Mouse (Mus musculus) adrenal gland, adult 2 months (tissue): ENCODE data around the gene Rprm. TPM values are rescaled to one million over a fixed set of nuclear protein-coding genes. Genes with fewer than 3 reads are reported as not detected.
A peak's percentile ranks its signal among the peaks of the same experiment; 100 is the strongest.

Experiments used
- DNase-seq: peaks from one replicate; pipeline ENCODE4 v3.0.0; 2021
- long read RNA-seq: library from polyadenylated mRNA; stranded (forward); transcript quantifications from one replicate; pipeline ENCODE4 v2.0.0, GENCODE M21; 2021
- polyA plus RNA-seq: library from polyadenylated mRNA; depleted of rRNA; stranded (reverse); fragments of >200 nt; gene quantifications from 2 replicates; pipeline ENCODE4 v1.2.3, GENCODE M21; 2012; rRNA removed
- total RNA-seq, 2 experiments: library from RNA; stranded (reverse); gene quantifications; 2 replicates each; pipeline ENCODE4 v1.2.3; 2021

Gene Rprm
- total RNA-seq (under 1 TPM in 1 of 2 experiments, not detected in 1; 0.38 TPM), polyA plus RNA-seq (1.4 TPM in 2 replicates)
- long read RNA-seq: 0 reads

GRCm38 (mm10) chr2:54085430-54086087 is at the start of gene Rprm:
TSS of gene Rprm (minus strand) at chr2:54085552.
- DNase-seq: peak; percentile 89

- no peak for DNase-seq
These were observed 34.0 kb upstream of the Rprm start for GRCm38 (mm10) chr2:54119305-54119704.

- DNase-seq: peak; percentile 1
These were observed 33.5 kb upstream of the Rprm start for GRCm38 (mm10) chr2:54118881-54119280.

GRCm38 (mm10) chr2:54111294-54111693 is 25.9 kb upstream of the Rprm start:
- no peak for DNase-seq

GRCm38 (mm10) chr2:54106232-54106726 is 20.9 kb upstream of the Rprm start:
- DNase-seq: no peak

- DNase-seq: no peak
These were observed 14.6 kb upstream of the Rprm start for GRCm38 (mm10) chr2:54099939-54100338.

GRCm38 (mm10) chr2:54092616-54093015 is 7.3 kb upstream of the Rprm start:
- no peak for DNase-seq

- DNase-seq: peak; percentile 3
These were observed 902 bp upstream of the Rprm start for GRCm38 (mm10) chr2:54086254-54086653.

GRCm38 (mm10) chr2:54084737-54085429 is 469 bp downstream of the Rprm start:
- DNase-seq: no peak

GRCm38 (mm10) chr2:54083861-54084736 is 1.3 kb downstream of the Rprm start:
- peak; percentile 6 for DNase-seq

- no peak for DNase-seq
These were observed 6.4 kb downstream of the Rprm start for GRCm38 (mm10) chr2:54078961-54079360.

- DNase-seq: no peak
These were observed 13.8 kb downstream of the Rprm start for GRCm38 (mm10) chr2:54071526-54071925.

GRCm38 (mm10) chr2:54062421-54062820 is 22.9 kb downstream of the Rprm start:
- no peak for DNase-seq

GRCm38 (mm10) chr2:54061039-54061438 is 24.3 kb downstream of the Rprm start:
- no peak for DNase-seq
